Mouse (Mus musculus): ENCODE data around the gene Sntg2.

- TF ChIP-seq CTCF (IDR thresholded peaks at IDR 0.05; ENCODE audit: extremely low read depth, insufficient read depth, low read length) (no peak), POLR2A (IDR thresholded peaks at IDR 0.05; ENCODE audit: extremely low read depth, insufficient read depth, low read length) (no peak)
Measured at GRCm38 (mm10) chr12:30179623-30180022, 193.6 kb downstream of the Sntg2 start.

Data from cortical plate, adult 2 months (tissue).